Mouse (Mus musculus) cortical plate, adult 2 months (tissue): Measurements from ENCODE around the gene Ccdc122.

Source experiments
- CTCF ChIP-seq: fragments of 200-500 bp; IDR thresholded peaks from 2 replicates; pipeline ENCODE4 v1.5.1; 2011; ENCODE audit warnings: mild to moderate bottlenecking, control low read depth, low read length; ENCODE audit not compliant: insufficient read depth; ENCODE audit errors: extremely low read depth
- POLR2A ChIP-seq: fragments of 200-500 bp; IDR thresholded peaks from 2 replicates; pipeline ENCODE4 v1.6.1; 2011; ENCODE audit warnings: mild to moderate bottlenecking, low read length, control low read depth; ENCODE audit not compliant: insufficient read depth; ENCODE audit errors: extremely low read depth

GRCm38 (mm10) chr14:77145103-77145502 lies 108.5 kb downstream of the Ccdc122 start:
- TF ChIP-seq POLR2A (no peak), CTCF (no peak)
